ENCODE assay signal across 17 mouse cellular contexts in genomic region chr10:39634423-39635101, GRCm38 (mm10).
"Had no signal": no experiment of that assay in that cellular context is flagged by ENCODE, and none has a peak within 500 bp of the region (broad histone marks: within the 10 kb centered on the region; RNA-seq: fewer than 3 reads in every experiment).

No protein-coding gene starts in this region.

- H3K27me3 ChIP-seq: kidney, embryonic 15.5 days; limb, embryonic 12.5 days; liver, embryonic 13.5 days; lung, embryonic 15.5 days; midbrain, embryonic 12.5 days; neural tube, embryonic 13.5 days; stomach, embryonic 15.5 days had no signal

- DNase-seq: kidney, postnatal 14 days; liver; liver, embryonic 13.5 days; liver, postnatal 0 days; lung, postnatal 14 days; right cerebral cortex, postnatal 14 days; thymus, adult 2 months; thymus, postnatal 36 days had no signal

- ATAC-seq: liver, postnatal 0 days; midbrain, embryonic 16.5 days had no signal

- H3K4me1 ChIP-seq: liver, embryonic 13.5 days had no signal

- H3K9ac ChIP-seq: kidney, embryonic 15.5 days; limb, embryonic 12.5 days; liver, embryonic 13.5 days; liver, postnatal 0 days; lung, embryonic 15.5 days; midbrain, embryonic 12.5 days; neural tube, embryonic 13.5 days; stomach, embryonic 15.5 days had no signal

- H3K4me2 ChIP-seq: kidney, embryonic 15.5 days; limb, embryonic 12.5 days; liver, embryonic 13.5 days; lung, embryonic 15.5 days; midbrain, embryonic 12.5 days; neural tube, embryonic 13.5 days; stomach, embryonic 15.5 days had no signal

- H3K9me3 ChIP-seq: kidney, embryonic 15.5 days; limb, embryonic 12.5 days; liver, embryonic 13.5 days; lung, embryonic 15.5 days; midbrain, embryonic 12.5 days; neural tube, embryonic 13.5 days; stomach, embryonic 15.5 days had no signal

- H3K27ac ChIP-seq: kidney, embryonic 15.5 days; left cerebral cortex, adult 2 months; limb, embryonic 12.5 days; liver, embryonic 13.5 days; lung, embryonic 15.5 days; macrophage; midbrain, embryonic 12.5 days; neural tube, embryonic 13.5 days; stomach, embryonic 15.5 days had no signal

- H3K4me3 ChIP-seq: kidney, embryonic 15.5 days; left cerebral cortex, adult 2 months; limb, embryonic 12.5 days; liver, embryonic 13.5 days; lung, embryonic 15.5 days; midbrain, embryonic 12.5 days; neural tube, embryonic 13.5 days; stomach, embryonic 15.5 days had no signal

- H3K36me3 ChIP-seq: liver, embryonic 13.5 days had no signal
